Mouse (Mus musculus) small intestine, adult 2 months (tissue): ENCODE measurements around the gene Tmem126a.

Experiments
- CTCF ChIP-seq: fragments of 200-500 bp; IDR thresholded peaks from 2 replicates; pipeline ENCODE4 v1.5.1; 2012; ENCODE audit warnings: low read depth, mild to moderate bottlenecking, control low read depth, inconsistent platforms, low read length, moderate library complexity, mixed read lengths; ENCODE audit not compliant: insufficient replicate concordance, insufficient read length; ENCODE audit errors: extremely low read depth
- POLR2A ChIP-seq: fragments of 200-500 bp; IDR thresholded peaks from 2 replicates; pipeline ENCODE4 v1.6.1; 2012; ENCODE audit warnings: low read depth, mild to moderate bottlenecking, control low read depth, inconsistent platforms, low read length, moderate library complexity

- no peak for TF ChIP-seq POLR2A
- TF ChIP-seq CTCF: no peak
Measured at GRCm38 (mm10) chr7:90460330-90460729, 3.3 kb upstream of the Tmem126a start.
